Mouse (Mus musculus) adipocyte (in vitro differentiated cells): ENCODE data around the gene Dusp7.

Source experiments
- DNase-seq: peaks from one replicate; pipeline ENCODE4 v3.0.0-alpha.2; 2016; ENCODE audit warnings: low spot score

Dusp7 gene

GRCm38 (mm10) chr9:106421033-106421864 lies 52.8 kb downstream of the Dusp7 start:
- DNase-seq, result no peak

DNA sequence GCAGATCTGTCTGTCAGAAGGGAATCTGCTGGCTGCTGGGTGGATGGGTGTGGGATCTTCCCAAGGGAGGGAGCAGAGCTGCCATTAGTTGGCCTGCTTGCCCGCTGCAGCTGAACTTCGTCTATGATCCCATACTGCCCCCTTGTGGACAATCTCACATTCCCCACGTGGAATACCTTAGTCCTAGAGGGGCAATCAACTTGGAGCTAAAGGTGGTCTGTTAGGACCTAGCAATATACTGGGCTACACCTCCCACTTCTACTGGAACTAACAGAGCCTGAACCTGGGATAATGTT lies 53.4 kb downstream of the Dusp7 start:
- peak; percentile 87 for DNase-seq
